Mouse (Mus musculus) heart, adult 18-20 months (tissue): ENCODE results near the gene Prlh. TPM values are rescaled to one million over a fixed set of nuclear protein-coding genes. Genes with fewer than 3 reads are reported as not detected.

ENCODE experiments used
- DNase-seq, 2 experiments: peaks; one replicate each; pipeline ENCODE4 v3.0.0; 2021 to 2022; ENCODE audit warnings: mixed read lengths in 1 of 2
- long read RNA-seq, 2 experiments: library from polyadenylated mRNA; stranded (forward); transcript quantifications; one replicate each; pipeline ENCODE4 v2.0.0; 2021
- total RNA-seq, 2 experiments: library from RNA; stranded (reverse); gene quantifications; 2 replicates each; pipeline ENCODE4 v1.2.3; 2021

The Prlh gene
- not detected for total RNA-seq
- long read RNA-seq, experiment 1 = 0 reads
- long read RNA-seq, experiment 2 = 0 reads

GRCm38 (mm10) chr1:90952808-90953207, at the start of gene Prlh:
Gene Prlh, plus strand, starts transcription at chr1:90953108.
- no peak for DNase-seq

- no peak for DNase-seq
These were observed 49.5 kb upstream of the Prlh start for GRCm38 (mm10) chr1:90903211-90903945.

- DNase-seq = peak in 1 of 2 experiments; percentile 55
These were observed 48.9 kb upstream of the Prlh start for GRCm38 (mm10) chr1:90903971-90904458.

- no peak for DNase-seq
These were observed 48.0 kb upstream of the Prlh start for GRCm38 (mm10) chr1:90904729-90905404.

GRCm38 (mm10) chr1:90906357-90906756, 46.6 kb upstream of the Prlh start:
- peak; percentile 51 to 75 for DNase-seq

- DNase-seq = peak; percentile 66 to 80
These were observed 43.7 kb upstream of the Prlh start for GRCm38 (mm10) chr1:90909161-90909560.

DNA sequence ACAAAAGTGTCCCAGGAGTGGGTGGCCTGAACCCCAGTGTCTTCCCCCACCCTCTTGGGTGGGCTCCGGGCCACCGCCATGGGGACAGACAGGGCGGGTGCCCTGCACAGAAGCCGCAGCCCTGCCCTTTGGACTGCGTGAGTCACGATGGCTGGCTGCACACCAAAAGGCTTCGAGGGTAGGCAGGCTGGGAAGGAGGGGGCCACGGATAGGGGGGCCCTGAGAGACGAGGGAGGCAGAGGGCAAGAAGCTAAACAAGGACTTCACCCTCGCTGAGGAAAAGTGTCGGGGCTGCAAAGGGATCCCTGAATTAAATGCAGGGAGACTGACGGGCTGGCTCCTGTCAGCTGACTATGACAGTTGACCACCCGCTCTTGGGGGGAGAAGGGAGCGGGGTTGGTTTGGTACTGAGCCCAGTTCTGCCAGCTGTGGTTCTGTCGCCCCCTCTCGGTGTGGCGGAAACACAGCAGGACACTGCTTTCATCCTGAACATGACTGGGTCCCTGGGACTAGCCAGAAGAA, 43.2 kb upstream of the Prlh start:
- peak; percentile 76 to 82 for DNase-seq

- no peak for DNase-seq
These were observed 39.7 kb upstream of the Prlh start for GRCm38 (mm10) chr1:90913231-90913630.

GRCm38 (mm10) chr1:90914948-90915569, 37.8 kb upstream of the Prlh start, which contains the start of gene Mlph:
Gene Mlph, plus strand, starts transcription at chr1:90915085.
- DNase-seq = peak; percentile 58 to 63

GRCm38 (mm10) chr1:90917509-90917908, 35.4 kb upstream of the Prlh start:
- DNase-seq = no peak

- DNase-seq = no peak
These were observed 31.2 kb upstream of the Prlh start for GRCm38 (mm10) chr1:90921687-90922086.

DNA sequence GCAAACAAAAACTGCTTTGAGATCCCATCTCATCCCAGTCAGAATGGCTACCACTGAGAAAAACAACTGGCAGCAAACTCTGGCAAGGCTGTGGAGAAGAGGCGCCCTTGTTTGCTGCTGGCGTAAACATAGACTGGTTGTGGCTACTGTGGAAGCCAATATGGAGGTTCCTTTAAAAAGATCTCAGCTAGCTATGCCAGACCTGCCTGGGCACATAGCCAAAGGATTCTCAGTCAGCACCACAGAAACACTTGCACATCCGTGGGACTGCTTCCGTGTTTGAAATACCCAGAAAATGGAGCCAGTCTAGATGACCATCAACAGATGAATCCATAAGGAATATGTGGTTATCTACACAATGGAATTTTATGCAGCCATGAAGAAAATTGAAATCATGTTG, 26.9 kb upstream of the Prlh start:
- DNase-seq = no peak

- DNase-seq = peak; percentile 40 to 62
These were observed 25.6 kb upstream of the Prlh start for GRCm38 (mm10) chr1:90927308-90927707.

DNA sequence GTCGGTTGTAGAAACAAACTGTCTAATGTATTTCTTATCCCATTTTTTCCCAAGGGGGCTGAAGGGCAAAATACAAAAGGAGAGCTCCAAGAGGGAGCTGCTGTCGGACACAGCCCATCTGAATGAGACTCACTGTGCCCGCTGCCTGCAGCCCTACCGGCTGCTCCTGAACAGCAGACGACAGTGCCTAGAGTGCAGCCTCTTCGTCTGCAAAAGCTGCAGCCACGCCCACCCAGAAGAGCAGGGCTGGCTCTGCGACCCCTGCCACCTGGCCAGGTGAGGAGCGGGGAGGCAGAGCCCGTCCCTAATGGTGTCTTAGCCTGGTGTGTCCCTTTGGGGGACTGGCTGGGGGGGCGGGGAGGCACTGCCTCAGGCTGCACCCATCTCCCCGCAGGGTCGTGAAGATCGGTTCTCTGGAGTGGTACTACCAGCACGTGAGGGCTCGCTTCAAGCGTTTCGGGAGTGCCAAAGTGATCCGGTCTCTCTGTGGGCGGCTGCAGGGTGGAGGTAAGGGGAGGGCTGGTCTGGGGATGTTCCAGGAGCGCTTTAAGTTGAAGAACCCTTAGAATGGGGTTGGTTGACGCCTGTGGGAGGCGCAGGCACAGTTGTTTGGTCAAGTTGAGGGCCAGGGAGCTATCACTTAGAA, 24.9 kb upstream of the Prlh start:
- no peak for DNase-seq

DNA sequence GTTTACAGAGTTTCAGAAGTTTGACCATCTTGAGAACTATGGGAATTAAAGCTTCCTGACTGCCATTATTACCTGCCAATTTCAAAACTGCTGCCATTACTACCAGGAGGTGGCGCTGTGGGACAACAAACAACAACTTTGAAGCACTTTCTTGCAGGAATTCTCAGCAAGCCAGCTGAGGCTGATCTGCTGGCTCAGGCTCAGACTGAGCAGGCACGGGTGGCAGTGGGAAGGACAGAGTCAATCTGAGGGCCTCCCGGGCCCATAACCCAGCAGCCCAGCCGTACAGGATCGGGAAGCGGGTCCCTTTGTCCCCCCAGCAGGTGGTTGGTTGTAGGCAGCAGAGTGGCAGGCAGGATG, 24.4 kb upstream of the Prlh start:
- DNase-seq = peak; percentile 84 to 95

DNA sequence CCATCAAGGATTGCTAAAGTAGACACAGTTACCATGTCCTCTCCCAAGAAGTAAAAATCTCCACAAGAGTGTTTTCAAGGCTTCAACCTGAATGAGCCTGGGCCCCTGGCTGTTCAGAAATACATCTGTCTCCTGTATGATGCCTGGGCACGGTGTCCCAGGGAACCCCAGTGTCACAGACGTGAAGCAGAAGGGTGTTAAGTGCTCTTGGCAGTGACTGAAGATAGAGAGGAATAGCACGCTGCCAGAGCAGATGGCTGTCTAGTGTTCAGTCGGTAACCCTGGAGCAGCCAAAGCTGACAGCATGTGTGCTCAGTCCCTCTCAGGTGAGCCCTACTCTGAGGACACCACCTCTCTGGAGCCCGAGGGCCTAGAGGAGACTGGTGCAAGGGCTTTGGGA, 19.9 kb upstream of the Prlh start:
- DNase-seq = peak; percentile 22 to 29

DNA sequence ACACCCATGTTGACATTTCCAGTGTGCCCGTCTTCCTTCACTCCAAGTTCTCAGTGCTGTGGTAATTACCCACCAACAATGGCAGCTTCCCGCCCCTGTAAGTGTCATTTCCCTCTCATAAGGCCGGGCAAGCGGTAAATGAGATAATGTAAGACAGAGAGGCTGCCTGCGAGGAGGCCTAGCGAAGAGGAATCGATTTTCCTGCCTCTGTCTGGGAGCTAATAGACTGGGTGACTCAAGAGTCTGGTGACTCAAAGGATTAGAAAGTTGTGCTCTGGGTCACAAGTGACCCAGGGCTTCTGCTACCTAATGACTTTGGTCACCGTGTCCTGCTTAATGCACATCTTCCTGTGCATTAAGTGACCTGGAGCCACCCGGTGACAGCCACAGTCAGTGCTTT, 15.9 kb upstream of the Prlh start:
- DNase-seq = no peak

DNA sequence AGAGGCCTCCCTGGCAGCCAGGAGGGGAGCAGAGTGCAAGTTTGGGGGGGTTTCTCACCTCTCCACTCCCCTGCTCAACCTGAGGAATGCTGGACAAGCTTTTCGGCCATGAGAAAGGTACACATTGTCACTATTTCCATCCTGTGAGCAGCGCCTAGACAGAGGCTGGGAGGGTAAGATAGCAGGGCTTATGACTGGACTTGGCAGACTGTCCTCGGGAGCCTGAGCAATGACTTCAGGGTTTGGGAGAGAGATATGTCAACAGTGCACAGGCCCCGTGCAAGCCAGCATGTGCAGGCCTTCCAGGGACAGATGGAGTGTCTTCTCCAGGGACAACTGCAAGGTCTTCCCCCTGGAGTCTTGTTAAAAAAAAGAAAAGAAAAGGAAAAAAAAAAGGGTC, 12.9 kb upstream of the Prlh start:
- peak; percentile 21 to 43 for DNase-seq

GRCm38 (mm10) chr1:90945171-90945570, 7.7 kb upstream of the Prlh start:
- no peak for DNase-seq

DNA sequence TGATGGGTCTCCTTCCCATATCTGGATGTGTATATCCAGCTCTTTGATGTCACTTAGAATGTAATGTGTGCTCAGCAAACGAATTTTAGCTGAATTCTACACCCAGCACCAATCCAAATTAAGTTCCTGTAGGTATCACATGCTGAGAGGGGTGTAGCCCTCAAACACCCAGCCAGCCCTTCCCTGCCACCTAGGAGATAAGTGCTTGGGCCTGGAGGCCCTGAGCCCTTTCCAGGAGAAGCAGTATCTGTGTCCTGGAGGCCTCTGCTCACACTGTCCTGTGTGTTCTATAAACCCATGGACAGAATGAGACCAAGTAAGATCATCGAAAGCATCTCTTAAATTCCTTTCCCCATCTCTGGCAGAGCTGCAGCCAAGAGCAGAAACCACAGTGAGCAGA, 5.7 kb upstream of the Prlh start:
- no peak for DNase-seq

GRCm38 (mm10) chr1:90949309-90949708, 3.6 kb upstream of the Prlh start:
- no peak for DNase-seq

DNA sequence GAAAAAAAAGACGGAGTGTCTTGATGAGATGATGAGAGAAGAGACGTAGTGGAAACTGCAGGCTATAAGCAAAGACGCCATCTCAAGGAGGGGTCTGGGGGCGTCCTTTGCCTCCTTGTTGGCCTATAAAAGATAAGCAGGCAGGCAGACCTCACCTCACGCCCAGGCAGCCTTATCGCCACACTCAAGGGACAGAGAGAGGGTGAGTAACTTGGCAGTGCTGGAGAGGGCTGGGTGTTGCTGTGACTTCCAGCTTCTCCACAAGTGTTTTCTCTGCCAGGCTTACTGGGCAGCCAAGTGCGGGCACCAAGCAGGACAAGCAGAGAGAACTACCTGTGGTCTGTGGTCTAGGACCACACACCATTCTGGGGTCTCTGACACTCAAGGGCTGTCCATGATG, 1.2 kb upstream of the Prlh start:
- peak; percentile 48 to 55 for DNase-seq
